Mouse (Mus musculus) heart, embryonic 11.5 days (tissue): Measurements from ENCODE around the gene Pitx2. TPM values are rescaled to one million over a fixed set of nuclear protein-coding genes. Genes with fewer than 3 reads are reported as not detected.

Experiments
- ATAC-seq: fragments of 200-750 bp; cut with Nextera tagmentation; replicated peaks from 2 replicates; pipeline ENCODE4 v1.8.0; 2017; ENCODE audit warnings: moderate library complexity; ENCODE audit not compliant: insufficient number of reproducible peaks, low FRiP score, low TSS enrichment
- H3K27ac ChIP-seq: fragments of 300-500 bp; sonication (generic); 2 replicates; pipeline ENCODE4 v1.5.1; 2014; ENCODE audit warnings: mild to moderate bottlenecking, low read depth, low read length
- H3K27me3 ChIP-seq: fragments of 300-500 bp; sonication (generic); 2 replicates; pipeline ENCODE4 v1.6.1; 2014; ENCODE audit warnings: mild to moderate bottlenecking, low read length, mixed read lengths; ENCODE audit not compliant: control insufficient read depth, insufficient read depth
- H3K36me3 ChIP-seq: fragments of 300-500 bp; sonication (generic); 2 replicates; pipeline ENCODE4 v1.6.1; 2014; ENCODE audit warnings: mild to moderate bottlenecking, low read length, moderate library complexity, mixed read lengths; ENCODE audit not compliant: control insufficient read depth, insufficient read depth
- H3K4me1 ChIP-seq: fragments of 300-500 bp; sonication (generic); 2 replicates; pipeline ENCODE4 v1.6.1; 2014; ENCODE audit warnings: low read length; ENCODE audit not compliant: control insufficient read depth, insufficient read depth
- H3K4me2 ChIP-seq: fragments of 300-500 bp; sonication (generic); 2 replicates; pipeline ENCODE4 v1.6.1; 2014; ENCODE audit warnings: mild to moderate bottlenecking, moderate library complexity
- H3K4me3 ChIP-seq: fragments of 300-500 bp; sonication (generic); 2 replicates; pipeline ENCODE4 v1.5.1; 2014; ENCODE audit warnings: low read depth, low read length
- H3K9ac ChIP-seq: fragments of 300-500 bp; sonication (generic); 2 replicates; pipeline ENCODE4 v1.6.1; 2014; ENCODE audit warnings: mild to moderate bottlenecking, low read depth, low read length, moderate library complexity
- H3K9me3 ChIP-seq: fragments of 300-500 bp; sonication (generic); replicated peaks from 2 replicates; pipeline ENCODE4 v1.6.1; 2016; ENCODE audit warnings: low read length; ENCODE audit not compliant: control insufficient read depth
- WGBS: fragments of 180-500 bp; shearing (Covaris S2); extraction: QIAGEN DNeasy Blood & Tissue Kit; methylation state at CpG from one replicate; pipeline ENCODE4 v1.1.7; 2014; ENCODE audit not compliant: insufficient replicate concordance; 5-methylcytosine and 5-hydroxymethylcytosine counted together
- polyA plus RNA-seq: library from polyadenylated mRNA; unstranded; fragments of >200 nt; fragmentation: Nextera tagmentation; extraction: Ambion mirVana; gene quantifications from 2 replicates; pipeline ENCODE4 v1.2.1, GENCODE M21; 2014

The Pitx2 gene
- polyA plus RNA-seq, 1 experiment from 2014 or later, result 32.8 TPM

- no peak for ATAC-seq
- Histone ChIP-seq H3K4me3 (no peak overlapping the region), H3K9ac (no peak overlapping the region), H3K4me2 (no peak overlapping the region), H3K27me3 (no peaks in the 10 kb centered on the region), H3K27ac (no peak overlapping the region), H3K4me1 (no peaks in the 10 kb centered on the region), H3K9me3 (no peaks in the 10 kb centered on the region), H3K36me3 (no peaks in the 10 kb centered on the region)
- WGBS, result 86% methylated on average over 9 of the region's 9 CpGs
Observed at GRCm38 (mm10) chr3:129250997-129251396, 51.3 kb downstream of the Pitx2 start.

GRCm38 (mm10) chr3:129254246-129254645 is 54.6 kb downstream of the Pitx2 start:
- no peak overlapping the region for H3K27ac ChIP-seq
- no peak overlapping the region for H3K4me2 ChIP-seq
- no peaks in the 10 kb centered on the region for H3K4me1 ChIP-seq
- WGBS, result 46% methylated on average over 10 of the region's 10 CpGs
- no peak overlapping the region for H3K4me3 ChIP-seq
- no peak overlapping the region for H3K9ac ChIP-seq
- no peak for ATAC-seq
- H3K36me3 ChIP-seq, result no peaks in the 10 kb centered on the region
- H3K27me3 ChIP-seq, result no peaks in the 10 kb centered on the region
- H3K9me3 ChIP-seq, result no peaks in the 10 kb centered on the region

- Histone ChIP-seq H3K4me1 (no peaks in the 10 kb centered on the region), H3K9ac (peak overlapping the region; percentile 22; the same call in 1 of the 2 replicates), H3K4me2 (peak overlapping the region; percentile 50), H3K9me3 (no peaks in the 10 kb centered on the region), H3K27ac (no peak overlapping the region), H3K27me3 (no peaks in the 10 kb centered on the region), H3K4me3 (peak overlapping the region; percentile 31), H3K36me3 (no peaks in the 10 kb centered on the region)
- 43% methylated on average over 19 of the region's 19 CpGs for WGBS
- no peak for ATAC-seq
Observed at GRCm38 (mm10) chr3:129256283-129256682, 56.6 kb downstream of the Pitx2 start.

GRCm38 (mm10) chr3:129256766-129257165 is 57.1 kb downstream of the Pitx2 start:
- no peak overlapping the region for H3K9ac ChIP-seq
- ATAC-seq, result no peak

GRCm38 (mm10) chr3:129258497-129258896 is 58.8 kb downstream of the Pitx2 start:
- no peak for ATAC-seq
- H3K4me3 ChIP-seq, result no peak overlapping the region
- no peaks in the 10 kb centered on the region for H3K9me3 ChIP-seq
- no peak overlapping the region for H3K4me2 ChIP-seq
- WGBS, result 66% methylated on average over 5 of the region's 5 CpGs
- H3K27ac ChIP-seq, result no peak overlapping the region
- H3K36me3 ChIP-seq, result no peaks in the 10 kb centered on the region
- H3K9ac ChIP-seq, result no peak overlapping the region
- no peaks in the 10 kb centered on the region for H3K27me3 ChIP-seq
- H3K4me1 ChIP-seq, result no peaks in the 10 kb centered on the region

More at GRCm38 (mm10) chr3:129256766-129257165, 57.1 kb downstream of the Pitx2 start:
- Histone ChIP-seq H3K36me3 (no peaks in the 10 kb centered on the region), H3K27me3 (no peaks in the 10 kb centered on the region), H3K4me3 (peak overlapping the region; percentile 31; the same call in 1 of the 2 replicates), H3K9me3 (no peaks in the 10 kb centered on the region), H3K4me2 (peak overlapping the region; percentile 50), H3K27ac (no peak overlapping the region), H3K4me1 (no peaks in the 10 kb centered on the region)
- 56% methylated on average over 8 of the region's 8 CpGs for WGBS

Other genes starting within 250 kb of the Pitx2 start
- gene Enpep, start 132.8 kb downstream of the Pitx2 start, polyA plus RNA-seq, result 12.9 and 14.0 TPM in 2 replicates